In genomic region chr9:69361951-69362445, GRCm38 (mm10) we compare ENCODE assay signal across 22 mouse cellular contexts.
"Had no signal": no experiment of that assay in that cellular context is flagged by ENCODE, and none has a peak within 500 bp of the region (broad histone marks: within the 10 kb centered on the region; RNA-seq: fewer than 3 reads in every experiment).

No protein-coding gene starts in this region.

- H3K27ac ChIP-seq: heart, embryonic 10.5 days; hindbrain, embryonic 10.5 days; hindbrain, embryonic 12.5 days; hindbrain, embryonic 14.5 days; intestine, embryonic 15.5 days; left cerebral cortex, adult 2 months; limb, embryonic 10.5 days; limb, embryonic 12.5 days; liver, embryonic 13.5 days had no signal

- DNase-seq: gastrocnemius, postnatal 10 days; gastrocnemius, postnatal 36 days; heart, adult 18-20 months; heart, postnatal 10 days; heart, postnatal 4 days; kidney, adult 18-20 months; kidney, adult 8-10 months; kidney, postnatal 10 days; kidney, postnatal 36 days; layer of hippocampus, adult 9-11 months; layer of hippocampus, postnatal 36 days; liver; liver, embryonic 13.5 days had no signal

- H3K4me3 ChIP-seq: heart, embryonic 10.5 days; heart, embryonic 12.5 days; hindbrain, embryonic 10.5 days; hindbrain, embryonic 12.5 days; intestine, embryonic 15.5 days; left cerebral cortex, adult 2 months; limb, embryonic 10.5 days; limb, embryonic 12.5 days; liver, embryonic 13.5 days had no signal
